Mouse (Mus musculus) CH12.LX (cell line): ENCODE measurements around the gene Sft2d1. TPM values are rescaled to one million over a fixed set of nuclear protein-coding genes. Genes with fewer than 3 reads are reported as not detected.

ENCODE experiments used
- DNase-seq: peaks from one replicate; pipeline ENCODE4 v3.0.0-alpha.2; 2013; ENCODE audit errors: extremely low read depth
- H3K27ac ChIP-seq: 2 replicates; pipeline ENCODE4 v1.5.1; 2012; ENCODE audit warnings: low read depth, mild to moderate bottlenecking, control low read depth, moderate library complexity; ENCODE audit not compliant: insufficient read depth
- H3K27me3 ChIP-seq: replicated peaks from 2 replicates; pipeline ENCODE3; 2012; ENCODE audit warnings: inconsistent platforms
- H3K36me3 ChIP-seq, 2 experiments: replicated peaks in 1 of 2; 2 replicates each; pipeline versions ENCODE3 to v1.6.1; 2012; ENCODE audit warnings: inconsistent platforms in 1 of 2, low read length in 1 of 2, mild to moderate bottlenecking in 1 of 2, mixed read lengths in 1 of 2, moderate library complexity in 1 of 2; ENCODE audit not compliant: control insufficient read depth in 1 of 2, insufficient read depth in 1 of 2
- H3K4me1 ChIP-seq, 2 experiments: 2 replicates each; pipeline ENCODE4 v1.6.1; 2012; ENCODE audit warnings: inconsistent platforms in 1 of 2, moderate library complexity in 1 of 2; ENCODE audit not compliant: insufficient read depth in 2 of 2, control insufficient read depth in 1 of 2
- H3K4me2 ChIP-seq: 2 replicates; pipeline ENCODE4 v1.6.1; 2012; ENCODE audit warnings: low read depth, mild to moderate bottlenecking, control low read depth; ENCODE audit not compliant: poor library complexity, insufficient read depth, severe bottlenecking
- H3K4me3 ChIP-seq, 3 experiments: fragments of 150-350 bp in 1 of 3; sonication (generic) in 1 of 3; replicated peaks in 1 of 3; 2 replicates each; pipeline versions ENCODE3 to v1.5.1; 2011 to 2012; ENCODE audit warnings: low read depth in 2 of 3, low read length in 2 of 3, mild to moderate bottlenecking in 2 of 3, moderate library complexity in 2 of 3, control low read depth in 1 of 3, improper control_type of control experiment in 1 of 3, inconsistent platforms in 1 of 3, mixed read lengths in 1 of 3; ENCODE audit not compliant: poor library complexity in 1 of 3
- H3K79me2 ChIP-seq: replicated peaks from 2 replicates; pipeline ENCODE4 v1.6.1; 2012; ENCODE audit warnings: mild to moderate bottlenecking, moderate library complexity; ENCODE audit not compliant: control insufficient read depth, poor library complexity, insufficient read depth, severe bottlenecking; ENCODE audit errors: extremely low read depth
- H3K9ac ChIP-seq: 2 replicates; pipeline ENCODE4 v1.6.1; 2012; ENCODE audit warnings: low read depth, mild to moderate bottlenecking, control low read depth, moderate library complexity; ENCODE audit not compliant: insufficient read depth
- H3K9me3 ChIP-seq: replicated peaks from 2 replicates; pipeline ENCODE3; 2012; ENCODE audit warnings: low read length, inconsistent platforms, mixed read lengths
- BHLHE40 ChIP-seq: IDR thresholded peaks from 2 replicates; pipeline ENCODE4 v1.6.1; 2011; ENCODE audit warnings: mild to moderate bottlenecking, low read depth, low read length, improper control_type of control experiment
- CHD2 ChIP-seq: IDR thresholded peaks from 2 replicates; pipeline ENCODE4 v1.6.1; 2011; ENCODE audit warnings: low read length, improper control_type of control experiment
- ETS1 ChIP-seq: conservative IDR thresholded peaks from 2 replicates; pipeline ENCODE4 v1.6.1; 2012; ENCODE audit warnings: low read depth, mild to moderate bottlenecking, inconsistent platforms, low read length, improper control_type of control experiment, moderate library complexity
- KAT2A ChIP-seq: IDR thresholded peaks from 2 replicates; pipeline ENCODE4 v1.6.1; 2012; ENCODE audit warnings: low read length, improper control_type of control experiment, inconsistent platforms; ENCODE audit not compliant: insufficient replicate concordance
- MEF2A ChIP-seq: IDR thresholded peaks from 2 replicates; pipeline ENCODE4 v1.6.1; 2014; ENCODE audit warnings: low read depth, mild to moderate bottlenecking, inconsistent platforms, low read length, improper control_type of control experiment, borderline replicate concordance
- MXI1 ChIP-seq: IDR thresholded peaks from 2 replicates; pipeline ENCODE4 v1.6.1; 2011; ENCODE audit warnings: mild to moderate bottlenecking, low read depth, low read length, improper control_type of control experiment
- MYC ChIP-seq: IDR thresholded peaks from 2 replicates; pipeline ENCODE4 v1.6.1; 2011; ENCODE audit warnings: low read depth, mild to moderate bottlenecking, improper control_type of control experiment, low read length
- NELFE ChIP-seq: IDR thresholded peaks from 2 replicates; pipeline ENCODE4 v1.6.1; 2011; ENCODE audit warnings: low read depth, low read length, improper control_type of control experiment
- POLR2A ChIP-seq: IDR thresholded peaks from 2 replicates; pipeline ENCODE4 v1.6.1; 2011; ENCODE audit warnings: low read depth, mild to moderate bottlenecking, improper control_type of control experiment, low read length
- RAD21 ChIP-seq: IDR thresholded peaks from 2 replicates; pipeline ENCODE4 v1.6.1; 2011; ENCODE audit warnings: low read depth, mild to moderate bottlenecking, low read length, improper control_type of control experiment, moderate library complexity
- SMC3 ChIP-seq: IDR thresholded peaks from 2 replicates; pipeline ENCODE4 v1.6.1; 2011; ENCODE audit warnings: low read depth, low read length, improper control_type of control experiment
- TBP ChIP-seq: conservative IDR thresholded peaks from 2 replicates; pipeline ENCODE4 v1.6.1; 2011; ENCODE audit warnings: low read depth, low read length, improper control_type of control experiment
- USF1 ChIP-seq: IDR thresholded peaks from 2 replicates; pipeline ENCODE4 v1.6.1; 2014; ENCODE audit warnings: low read depth, mild to moderate bottlenecking, inconsistent platforms, low read length, improper control_type of control experiment
- ZMIZ1 ChIP-seq: IDR thresholded peaks from 2 replicates; pipeline ENCODE4 v1.6.1; 2012; ENCODE audit warnings: low read depth, mild to moderate bottlenecking, inconsistent platforms, low read length, improper control_type of control experiment
- dilution Hi-C: fragments of 300-500 bp; cut with MboI; formaldehyde crosslinking; loops from 2 replicates; pipeline ENCODE4 v1.14.3; 2020; ENCODE audit warnings: low sequenced_read_pairs; ENCODE audit not compliant: extremely low pct_unique_long_range_greater_than_20kb, extremely low pct_ligation_motif_present
- in situ Hi-C: fragments of 300-500 bp; cut with MboI; formaldehyde crosslinking; loops from 3 replicates; pipeline ENCODE4 v1.14.3; 2019; ENCODE audit warnings: low sequenced_read_pairs, low pct_ligation_motif_present, low pct_unique_long_range_greater_than_20kb, mixed read lengths
- polyA plus RNA-seq: library from polyadenylated mRNA; unstranded; fragments of >175 nt; gene quantifications from 2 replicates; pipeline ENCODE4 v1.2.1, GENCODE M21; 2012; ENCODE audit warnings: low read depth; ENCODE audit not compliant: insufficient read length
- total RNA-seq, 2 experiments: library from RNA; depleted of rRNA; stranded (reverse); fragments of 300-350 nt in 1 of 2; fragments of >200 nt in 1 of 2; gene quantifications; 2 replicates each; pipeline ENCODE4 v1.2.3; 2012 to 2014

Sft2d1 gene
- total and polyA plus RNA-seq, 3 experiments, result 71.7 to 121 (median 75.1) TPM

GRCm38 (mm10) chr17:8361281-8362103 lies 50.6 kb downstream of the Sft2d1 start:
- no peak for DNase-seq

GRCm38 (mm10) chr17:8367514-8368480 lies 56.9 kb downstream of the Sft2d1 start:
- H3K79me2 ChIP-seq, result no peaks in the 10 kb centered on the region
- TF ChIP-seq ZMIZ1 (no peak), BHLHE40 (no peak), TBP (no peak), RAD21 (no peak), ETS1 (no peak), SMC3 (no peak), KAT2A (no peak), CHD2 (no peak), NELFE (no peak), MYC (no peak), POLR2A (no peak), MXI1 (no peak), USF1 (no peak)
- H3K9me3 ChIP-seq, result no peaks in the 10 kb centered on the region
- in situ Hi-C loops (no loop called here), dilution Hi-C loops (no loop called here)
- H3K27ac ChIP-seq, result no peak overlapping the region
- no peak overlapping the region for H3K9ac ChIP-seq
- no peak overlapping the region for H3K4me2 ChIP-seq
- DNase-seq, result no peak
- peaks cover 2 to 22% of the 10 kb centered on the region in 2 experiments; a peak in 2 of 4 replicates for H3K4me1 ChIP-seq
- H3K27me3 ChIP-seq, result peaks cover 15% of the 10 kb centered on the region
- H3K4me3 ChIP-seq, result no peak overlapping the region
- H3K36me3 ChIP-seq, result no peaks in the 10 kb centered on the region

More at GRCm38 (mm10) chr17:8361281-8362103, 50.6 kb downstream of the Sft2d1 start:
- Histone ChIP-seq H3K4me2 (no peak overlapping the region), H3K79me2 (no peaks in the 10 kb centered on the region), H3K27me3 (peaks cover 39% of the 10 kb centered on the region), H3K4me1 (no peaks in the 10 kb centered on the region), H3K36me3 (no peaks in the 10 kb centered on the region), H3K27ac (no peak overlapping the region), H3K9ac (no peak overlapping the region), H3K9me3 (no peaks in the 10 kb centered on the region), H3K4me3 (no peak overlapping the region)
- dilution Hi-C loops, result no loop called here
- TF ChIP-seq POLR2A (no peak), MXI1 (no peak), MEF2A (no peak), RAD21 (no peak), NELFE (no peak)
- in situ Hi-C loops, result no loop called here
